Mouse (Mus musculus) liver, postnatal 0 days (tissue): ENCODE data around the gene Igfbpl1. TPM values are rescaled to one million over a fixed set of nuclear protein-coding genes. Genes with fewer than 3 reads are reported as not detected.

Source experiments
- ATAC-seq: fragments of 200-750 bp; cut with Nextera tagmentation; 2 replicates; pipeline ENCODE4 v1.8.0; 2017; ENCODE audit warnings: mild to moderate bottlenecking, moderate library complexity
- DNase-seq: peaks from one replicate; pipeline ENCODE4 v3.0.0-alpha.2; 2016
- H3K27ac ChIP-seq: fragments of 300-500 bp; sonication (generic); 2 replicates; pipeline ENCODE4 v1.5.1; 2014; ENCODE audit warnings: antibody characterized with exemption, moderate library complexity, mild to moderate bottlenecking, low read depth
- H3K27me3 ChIP-seq: fragments of 300-500 bp; sonication (generic); 2 replicates; pipeline ENCODE4 v1.6.1; 2014; ENCODE audit warnings: low read length, control low read depth, mixed read lengths; ENCODE audit not compliant: insufficient read depth
- H3K36me3 ChIP-seq: fragments of 300-500 bp; sonication (generic); replicated peaks from 2 replicates; pipeline ENCODE4 v1.6.1; 2014; ENCODE audit warnings: mild to moderate bottlenecking, control low read depth, low read length, moderate library complexity, mixed read lengths; ENCODE audit not compliant: insufficient read depth
- H3K4me1 ChIP-seq: fragments of 300-500 bp; sonication (generic); 2 replicates; pipeline ENCODE4 v1.6.1; 2014; ENCODE audit warnings: antibody characterized with exemption, mild to moderate bottlenecking, control low read depth; ENCODE audit not compliant: insufficient read depth
- H3K4me2 ChIP-seq: fragments of 300-500 bp; sonication (generic); 2 replicates; pipeline ENCODE4 v1.6.1; 2014; ENCODE audit warnings: low read depth, mild to moderate bottlenecking, low read length, moderate library complexity, mixed read lengths
- H3K4me3 ChIP-seq: fragments of 300-500 bp; sonication (generic); 2 replicates; pipeline ENCODE4 v1.5.1; 2014; ENCODE audit warnings: low read depth, low read length
- H3K9ac ChIP-seq: fragments of 300-500 bp; sonication (generic); replicated peaks from 2 replicates; pipeline ENCODE4 v1.6.1; 2014; ENCODE audit warnings: mild to moderate bottlenecking, moderate library complexity
- H3K9me3 ChIP-seq: fragments of 300-500 bp; sonication (generic); 2 replicates; pipeline ENCODE4 v1.6.1; 2016; ENCODE audit warnings: mild to moderate bottlenecking, control low read depth, low read length, mixed read lengths
- CTCF ChIP-seq: sonication (generic); IDR thresholded peaks from 2 replicates; pipeline ENCODE4 v1.5.1; 2016; ENCODE audit warnings: antibody characterized with exemption, low read depth
- EP300 ChIP-seq: IDR thresholded peaks from 2 replicates; pipeline ENCODE4 v1.6.1; 2016; ENCODE audit warnings: antibody characterized with exemption, low read depth, mild to moderate bottlenecking
- WGBS: fragments of 180-500 bp; shearing (Covaris S2); extraction: QIAGEN DNeasy Blood & Tissue Kit; methylation state at CpG from one replicate; pipeline ENCODE4 v1.1.7; 2014; ENCODE audit not compliant: insufficient replicate concordance; 5-methylcytosine and 5-hydroxymethylcytosine counted together
- polyA plus RNA-seq: library from polyadenylated mRNA; unstranded; fragments of >200 nt; fragmentation: Nextera tagmentation; extraction: Ambion mirVana; gene quantifications from 2 replicates; pipeline ENCODE4 v1.2.1, GENCODE M21; 2015

Igfbpl1 gene
- polyA plus RNA-seq: not detected in 2 replicates

DNA sequence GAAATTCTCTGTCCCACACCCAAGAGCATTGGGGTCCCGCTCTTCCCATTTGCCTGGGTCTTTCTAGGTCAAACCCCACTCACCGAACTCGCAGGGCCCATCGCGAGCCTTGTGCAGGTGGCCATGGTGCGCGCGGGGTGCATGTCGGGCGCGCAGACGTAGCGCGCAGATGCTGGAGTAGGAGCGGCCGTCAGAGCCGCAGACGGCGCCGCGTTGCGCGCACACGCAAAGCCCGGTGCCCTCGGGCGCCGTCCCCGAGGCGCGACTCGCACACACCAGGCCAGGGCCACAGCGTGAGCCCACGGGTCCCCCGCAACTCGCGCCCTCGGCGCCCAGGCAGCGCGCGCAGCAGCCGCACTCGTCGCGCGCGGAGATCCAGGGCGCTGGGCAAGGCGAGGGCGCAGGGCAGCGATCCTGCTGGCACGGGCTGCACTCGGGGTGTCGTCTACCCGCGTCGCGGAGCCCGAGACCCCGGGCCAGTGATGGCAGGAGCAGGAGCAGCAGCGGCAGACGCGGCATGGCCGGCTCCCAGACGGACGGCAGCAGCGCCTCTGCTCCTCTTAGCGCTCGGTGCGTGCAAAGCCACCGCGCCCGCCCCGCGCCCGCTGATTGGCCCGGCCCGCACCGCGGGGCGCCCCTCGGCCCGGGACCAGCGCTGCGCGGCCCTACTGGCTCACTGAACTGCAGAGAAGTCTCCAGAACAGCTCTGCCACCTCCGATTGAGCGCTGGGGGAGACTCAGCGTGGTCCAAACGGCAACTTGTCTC lies at the start of gene Igfbpl1:
Igfbpl1 (minus strand) TSS at position 649 of the 766 bp plus-strand sequence.
- Histone ChIP-seq H3K9ac (no peak within 1 kb of the TSS), H3K27ac (no peak within 1 kb of the TSS), H3K36me3 (no peaks in the 10 kb centered on the region), H3K27me3 (peaks cover 61% of the 10 kb centered on the region), H3K4me1 (no peaks in the 10 kb centered on the region), H3K4me2 (no peak within 1 kb of the TSS), H3K9me3 (no peaks in the 10 kb centered on the region), H3K4me3 (peak within 1 kb of the TSS; percentile 13; the same call in 1 of the 2 replicates)
- no peak for DNase-seq
- TF ChIP-seq EP300 (no peak), CTCF (no peak)
- no peak for ATAC-seq
- 2% methylated on average over 85 of the region's 91 CpGs for WGBS

DNA sequence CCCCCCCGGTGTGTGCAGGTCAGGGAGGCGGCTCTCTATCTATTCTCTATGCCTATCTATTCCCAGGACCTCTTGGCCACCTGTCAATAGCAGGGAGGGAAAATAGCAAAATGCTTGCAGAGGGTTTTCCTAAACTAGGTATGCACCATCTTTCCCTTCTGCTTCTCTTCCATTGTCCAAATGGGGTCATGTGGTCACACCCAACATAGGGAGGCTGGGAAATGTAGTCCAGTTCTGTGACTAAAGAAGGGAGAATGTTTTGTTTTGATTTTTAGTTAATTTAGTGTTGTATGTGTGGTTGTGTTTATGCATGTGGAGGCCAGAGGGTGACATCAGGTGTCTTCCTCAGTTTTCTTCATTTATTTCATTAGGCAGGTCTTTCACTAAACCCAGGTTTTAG lies 45.4 kb upstream of the Igfbpl1 start:
- Histone ChIP-seq H3K4me3 (no peak overlapping the region), H3K9me3 (peaks cover 10% of the 10 kb centered on the region), H3K4me1 (no peaks in the 10 kb centered on the region), H3K36me3 (peaks cover 20% of the 10 kb centered on the region), H3K4me2 (no peak overlapping the region), H3K27me3 (no peaks in the 10 kb centered on the region), H3K27ac (no peak overlapping the region), H3K9ac (no peak overlapping the region)
- no peak for TF ChIP-seq CTCF
- TF ChIP-seq EP300: no peak
- no peak for ATAC-seq
- 92% methylated on average over 2 of the region's 2 CpGs for WGBS
- DNase-seq: no peak

DNA sequence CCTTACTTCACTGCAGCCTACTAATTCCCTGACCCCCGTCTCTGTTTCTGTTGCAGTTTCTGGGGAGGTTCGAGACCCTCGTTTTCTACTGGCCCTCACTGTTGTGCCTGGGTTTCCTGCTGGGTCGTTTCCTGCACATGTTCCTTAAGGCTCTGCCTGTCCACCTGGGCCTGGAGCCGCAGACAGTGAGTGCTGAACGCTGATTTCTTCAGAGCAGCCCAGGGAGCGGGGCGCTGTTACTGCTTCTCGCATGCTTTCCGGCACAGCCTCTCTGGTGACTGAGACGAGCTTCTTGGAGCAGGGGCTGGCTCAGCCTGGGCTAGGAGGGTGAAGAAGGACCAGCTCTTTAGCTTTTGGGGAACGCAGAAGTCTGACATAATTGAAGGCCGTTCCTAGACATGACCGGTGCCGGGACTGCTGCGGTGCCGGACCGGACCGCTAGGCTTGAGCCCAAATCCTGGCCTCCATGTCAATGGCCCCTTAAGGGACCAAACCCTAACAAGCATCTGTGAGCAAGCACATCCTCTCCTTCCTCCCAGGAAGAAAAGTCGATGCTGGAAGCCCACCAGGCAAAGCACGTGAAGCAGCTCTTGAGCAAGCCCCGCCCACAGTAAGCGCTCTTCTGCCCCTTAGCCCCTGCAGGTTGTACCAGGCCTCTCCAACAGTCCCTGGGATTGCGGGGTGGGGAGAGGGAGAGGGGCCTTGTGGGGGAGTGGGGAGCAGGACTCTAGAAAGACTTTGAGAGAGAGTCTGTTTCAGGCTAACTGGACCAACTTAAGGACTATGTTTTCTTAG lies 42.5 kb upstream of the Igfbpl1 start:
- Histone ChIP-seq H3K36me3 (peaks cover 18% of the 10 kb centered on the region; the same call in 1 of the 2 replicates), H3K9me3 (no peaks in the 10 kb centered on the region), H3K4me3 (no peak overlapping the region), H3K4me2 (no peak overlapping the region), H3K27ac (no peak overlapping the region), H3K9ac (no peak overlapping the region), H3K4me1 (no peaks in the 10 kb centered on the region), H3K27me3 (no peaks in the 10 kb centered on the region)
- no peak for ATAC-seq
- WGBS: 49% methylated on average over 24 of the region's 24 CpGs
- DNase-seq: no peak
- no peak for TF ChIP-seq EP300
- no peak for TF ChIP-seq CTCF

DNA sequence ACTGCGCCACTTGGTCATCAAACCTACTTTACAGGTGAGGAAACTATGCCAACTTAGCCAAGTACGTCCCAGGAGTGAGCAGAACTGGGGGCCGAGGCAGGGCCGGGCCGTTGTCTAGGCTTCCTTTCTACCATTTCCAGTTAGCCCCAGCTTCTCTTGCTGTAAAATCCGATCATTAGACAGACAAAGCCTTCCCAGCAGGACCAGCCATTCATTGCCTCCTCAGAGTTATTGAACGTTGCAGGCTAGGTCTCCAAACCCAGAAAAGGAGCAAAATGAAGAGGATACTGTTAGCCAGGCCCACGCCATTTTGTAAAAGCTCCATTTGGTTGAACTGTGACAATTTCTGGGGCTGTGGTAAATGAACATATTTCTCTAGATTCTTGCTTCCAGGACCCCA lies 40.7 kb upstream of the Igfbpl1 start:
- Histone ChIP-seq H3K9ac (no peak overlapping the region), H3K9me3 (no peaks in the 10 kb centered on the region), H3K27ac (no peak overlapping the region), H3K4me2 (no peak overlapping the region), H3K27me3 (no peaks in the 10 kb centered on the region), H3K4me3 (no peak overlapping the region), H3K36me3 (peaks cover 7% of the 10 kb centered on the region; the same call in 1 of the 2 replicates), H3K4me1 (no peaks in the 10 kb centered on the region)
- TF ChIP-seq CTCF: no peak
- TF ChIP-seq EP300: no peak
- DNase-seq (no peak), ATAC-seq (no peak)
- WGBS: 76% methylated on average over 8 of the region's 8 CpGs

DNA sequence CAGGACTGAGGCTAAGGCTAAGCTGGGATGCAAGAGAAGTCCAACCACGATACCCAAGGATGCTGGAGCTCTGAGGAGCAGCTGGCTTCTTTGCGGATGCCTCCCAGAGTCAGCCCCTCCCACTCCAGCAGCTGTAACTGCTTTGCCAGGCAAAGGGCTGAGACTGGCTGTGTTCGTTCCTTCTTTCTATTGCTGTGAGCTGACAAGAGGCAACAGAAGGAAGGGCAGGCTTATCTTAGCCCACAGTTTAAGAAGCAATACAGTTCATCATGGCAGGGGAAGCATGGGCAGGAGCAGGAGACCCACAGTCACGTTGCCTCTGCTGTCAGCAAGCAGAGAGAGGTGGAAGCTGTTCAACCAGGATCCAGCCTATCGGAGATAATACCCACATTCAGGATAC lies 34.4 kb upstream of the Igfbpl1 start:
- TF ChIP-seq CTCF (no peak), EP300 (no peak)
- no peak overlapping the region for H3K4me2 ChIP-seq
- no peak for ATAC-seq

DNA sequence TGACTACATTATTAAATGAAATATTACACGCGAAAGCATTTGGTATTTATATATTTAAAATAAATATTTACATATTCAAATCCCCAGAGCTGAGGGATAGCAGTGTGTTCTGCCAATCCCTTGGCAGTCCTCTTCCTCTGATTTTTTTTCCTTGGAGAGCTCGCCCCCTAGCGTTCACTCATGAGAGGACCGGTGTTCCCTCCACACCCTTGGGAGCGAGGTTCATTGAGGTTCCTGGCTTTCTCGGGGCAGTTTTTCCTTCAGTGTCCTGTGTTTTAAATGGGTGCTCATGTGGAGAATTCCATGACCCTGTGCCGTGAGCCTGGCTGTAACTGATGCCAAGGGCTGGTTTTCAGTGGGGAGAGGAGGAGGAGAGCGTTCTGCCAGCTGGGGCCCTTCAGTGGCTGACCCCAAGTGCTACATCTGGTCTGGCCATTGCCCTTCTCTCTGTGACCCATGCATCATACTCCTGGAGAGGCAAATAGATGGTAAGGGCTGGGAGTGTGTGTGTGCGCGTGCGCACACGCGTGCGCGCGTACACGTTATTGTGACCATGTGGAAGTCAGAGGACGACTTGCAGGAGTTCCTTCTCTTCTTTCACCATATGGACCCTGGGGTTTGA lies 29.2 kb upstream of the Igfbpl1 start:
- Histone ChIP-seq H3K4me2 (no peak overlapping the region), H3K9me3 (no peaks in the 10 kb centered on the region), H3K36me3 (peaks cover 4% of the 10 kb centered on the region; the same call in 1 of the 2 replicates), H3K4me1 (no peaks in the 10 kb centered on the region; the same call in 1 of the 2 replicates), H3K9ac (no peak overlapping the region), H3K4me3 (no peak overlapping the region), H3K27me3 (no peaks in the 10 kb centered on the region), H3K27ac (no peak overlapping the region)
- DNase-seq (peak; percentile 71), ATAC-seq (no peak)
- TF ChIP-seq EP300: no peak
- TF ChIP-seq CTCF: peak; percentile 80
- 50% methylated on average over 19 of the region's 19 CpGs for WGBS

More for the DNA sequence above, 34.4 kb upstream of the Igfbpl1 start:
- DNase-seq: no peak
- Histone ChIP-seq H3K27ac (no peak overlapping the region), H3K4me1 (no peaks in the 10 kb centered on the region), H3K36me3 (peaks cover 12% of the 10 kb centered on the region; the same call in 1 of the 2 replicates), H3K27me3 (no peaks in the 10 kb centered on the region), H3K9me3 (no peaks in the 10 kb centered on the region), H3K4me3 (no peak overlapping the region), H3K9ac (no peak overlapping the region)
- 39% methylated on average over 5 of the region's 5 CpGs for WGBS
